Mouse (Mus musculus) lung, embryonic 15.5 days (tissue): ENCODE results near the gene Ubb. TPM values are rescaled to one million over a fixed set of nuclear protein-coding genes. Genes with fewer than 3 reads are reported as not detected.
A peak's percentile ranks its signal among the peaks of the same experiment; 100 is the strongest.

Experiments used
- ATAC-seq: fragments of 200-750 bp; cut with Nextera tagmentation; 2 replicates; pipeline ENCODE4 v1.8.0; 2017; ENCODE audit warnings: moderate number of reproducible peaks, borderline replicate concordance; ENCODE audit not compliant: low FRiP score, low TSS enrichment; ENCODE audit errors: extremely low read depth
- H3K27ac ChIP-seq: fragments of 300-500 bp; sonication (generic); 2 replicates; pipeline ENCODE4 v1.5.1; 2015; ENCODE audit warnings: moderate library complexity, mild to moderate bottlenecking, inconsistent platforms
- H3K27me3 ChIP-seq: fragments of 300-500 bp; sonication (generic); 2 replicates; pipeline ENCODE4 v1.6.1; 2015; ENCODE audit warnings: inconsistent platforms
- H3K36me3 ChIP-seq: fragments of 300-500 bp; sonication (generic); 2 replicates; pipeline ENCODE4 v1.6.1; 2015; ENCODE audit warnings: inconsistent platforms
- H3K4me1 ChIP-seq: fragments of 300-500 bp; sonication (generic); 2 replicates; pipeline ENCODE4 v1.6.1; 2015; ENCODE audit warnings: inconsistent platforms
- H3K4me2 ChIP-seq: fragments of 300-500 bp; sonication (generic); 2 replicates; pipeline ENCODE4 v1.6.1; 2015; ENCODE audit warnings: inconsistent platforms, mild to moderate bottlenecking, moderate library complexity
- H3K4me3 ChIP-seq: fragments of 300-500 bp; sonication (generic); 2 replicates; pipeline ENCODE4 v1.5.1; 2015; ENCODE audit warnings: mild to moderate bottlenecking, inconsistent platforms
- H3K9ac ChIP-seq: fragments of 300-500 bp; sonication (generic); 2 replicates; pipeline ENCODE4 v1.6.1; 2015; ENCODE audit warnings: inconsistent platforms
- H3K9me3 ChIP-seq: fragments of 300-500 bp; sonication (generic); 2 replicates; pipeline ENCODE4 v1.6.1; 2016; ENCODE audit warnings: inconsistent platforms
- WGBS: fragments of 180-500 bp; shearing (Covaris S2); methylation state at CpG from one replicate; pipeline ENCODE4 v1.1.7; 2015; 5-methylcytosine and 5-hydroxymethylcytosine counted together
- polyA plus RNA-seq: library from polyadenylated mRNA; unstranded; fragments of >200 nt; fragmentation: Nextera tagmentation; extraction: Ambion mirVana; gene quantifications from 2 replicates; pipeline ENCODE4 v1.2.1, GENCODE M21; 2015

The Ubb gene
- polyA plus RNA-seq, 1 experiment from 2014 or later, result 3,186 TPM

GRCm38 (mm10) chr11:62573959-62574702 lies 23.2 kb downstream of the Ubb start, which contains the start of gene Trpv2:
TSS of gene Trpv2 (plus strand) at chr11:62574486.
- Histone ChIP-seq H3K36me3 (no peaks in the 10 kb centered on the region), H3K4me3 (peak within 1 kb of the TSS; percentile 48), H3K4me2 (peak within 1 kb of the TSS; percentile 91), H3K9me3 (no peaks in the 10 kb centered on the region), H3K9ac (peak within 1 kb of the TSS; percentile 53; the same call in 1 of the 2 replicates), H3K4me1 (peaks cover 11% of the 10 kb centered on the region; the same call in 1 of the 2 replicates), H3K27ac (no peak within 1 kb of the TSS), H3K27me3 (peaks cover 4% of the 10 kb centered on the region; the same call in 1 of the 2 replicates)
- no peak for ATAC-seq
- WGBS, result 73% methylated on average over 6 of the region's 6 CpGs

- ATAC-seq, result no peak
- no peak overlapping the region for H3K9ac ChIP-seq
- no peak overlapping the region for H3K4me3 ChIP-seq
- no peaks in the 10 kb centered on the region for H3K9me3 ChIP-seq
- H3K27ac ChIP-seq, result no peak overlapping the region
- 68% methylated on average over 4 of the region's 4 CpGs for WGBS
- peaks cover 4% of the 10 kb centered on the region; the same call in 1 of the 2 replicates for H3K27me3 ChIP-seq
- H3K4me2 ChIP-seq, result no peak overlapping the region
- peaks cover 11% of the 10 kb centered on the region; the same call in 1 of the 2 replicates for H3K4me1 ChIP-seq
- no peaks in the 10 kb centered on the region for H3K36me3 ChIP-seq
These were observed 23.7 kb downstream of the Ubb start for GRCm38 (mm10) chr11:62574703-62575085.

GRCm38 (mm10) chr11:62575297-62575658 lies 24.3 kb downstream of the Ubb start:
- peak overlapping the region; percentile 53 for H3K9ac ChIP-seq
- 1% methylated on average over 9 of the region's 9 CpGs for WGBS

GRCm38 (mm10) chr11:62575659-62576438 lies 24.9 kb downstream of the Ubb start:
- Histone ChIP-seq H3K36me3 (no peaks in the 10 kb centered on the region), H3K4me1 (peaks cover 11% of the 10 kb centered on the region; the same call in 1 of the 2 replicates), H3K9me3 (no peaks in the 10 kb centered on the region), H3K27me3 (peaks cover 4% of the 10 kb centered on the region; the same call in 1 of the 2 replicates), H3K9ac (peak overlapping the region; percentile 53), H3K27ac (no peak overlapping the region), H3K4me2 (peak overlapping the region; percentile 91), H3K4me3 (peak overlapping the region; percentile 48)
- WGBS, result 6% methylated on average over 27 of the region's 27 CpGs
- ATAC-seq, result peak; percentile 60

More at GRCm38 (mm10) chr11:62575297-62575658, 24.3 kb downstream of the Ubb start:
- peak; percentile 55 for ATAC-seq
- no peaks in the 10 kb centered on the region for H3K36me3 ChIP-seq
- H3K27ac ChIP-seq, result no peak overlapping the region
- H3K4me3 ChIP-seq, result peak overlapping the region; percentile 48
- H3K9me3 ChIP-seq, result no peaks in the 10 kb centered on the region
- H3K4me1 ChIP-seq, result peaks cover 11% of the 10 kb centered on the region; the same call in 1 of the 2 replicates
- peaks cover 4% of the 10 kb centered on the region; the same call in 1 of the 2 replicates for H3K27me3 ChIP-seq
- peak overlapping the region; percentile 91 for H3K4me2 ChIP-seq

GRCm38 (mm10) chr11:62576530-62577152 lies 25.7 kb downstream of the Ubb start:
- Histone ChIP-seq H3K9me3 (no peaks in the 10 kb centered on the region), H3K4me1 (peaks cover 11% of the 10 kb centered on the region), H3K4me2 (peak overlapping the region; percentile 91), H3K36me3 (no peaks in the 10 kb centered on the region), H3K27ac (no peak overlapping the region), H3K9ac (no peak overlapping the region), H3K4me3 (peak overlapping the region; percentile 48), H3K27me3 (peaks cover 4% of the 10 kb centered on the region; the same call in 1 of the 2 replicates)
- WGBS, result 57% methylated on average over 16 of the region's 16 CpGs
- no peak for ATAC-seq

GRCm38 (mm10) chr11:62583031-62583430 lies 32.1 kb downstream of the Ubb start:
- ATAC-seq, result no peak
- Histone ChIP-seq H3K9ac (no peak overlapping the region), H3K9me3 (no peaks in the 10 kb centered on the region), H3K27me3 (no peaks in the 10 kb centered on the region), H3K4me2 (no peak overlapping the region), H3K4me3 (no peak overlapping the region), H3K4me1 (no peaks in the 10 kb centered on the region; the same call in 1 of the 2 replicates), H3K27ac (no peak overlapping the region), H3K36me3 (no peaks in the 10 kb centered on the region)
- 82% methylated on average over 6 of the region's 6 CpGs for WGBS

GRCm38 (mm10) chr11:62584671-62585206 lies 33.8 kb downstream of the Ubb start:
- WGBS, result 58% methylated on average over 9 of the region's 9 CpGs
- H3K36me3 ChIP-seq, result no peaks in the 10 kb centered on the region
- H3K4me1 ChIP-seq, result no peaks in the 10 kb centered on the region; the same call in 1 of the 2 replicates
- no peak overlapping the region for H3K4me2 ChIP-seq
- H3K4me3 ChIP-seq, result no peak overlapping the region
- no peak for ATAC-seq
- H3K27ac ChIP-seq, result no peak overlapping the region
- no peaks in the 10 kb centered on the region for H3K27me3 ChIP-seq
- H3K9me3 ChIP-seq, result no peaks in the 10 kb centered on the region
- H3K9ac ChIP-seq, result no peak overlapping the region

- 77% methylated on average over 5 of the region's 5 CpGs for WGBS
These were observed 36.1 kb downstream of the Ubb start for GRCm38 (mm10) chr11:62587034-62587433.

GRCm38 (mm10) chr11:62589391-62589790 lies 38.4 kb downstream of the Ubb start:
- no peaks in the 10 kb centered on the region for H3K27me3 ChIP-seq
- ATAC-seq, result no peak
- H3K4me2 ChIP-seq, result no peak overlapping the region
- H3K9me3 ChIP-seq, result no peaks in the 10 kb centered on the region
- peaks cover 7% of the 10 kb centered on the region; the same call in 1 of the 2 replicates for H3K4me1 ChIP-seq
- H3K4me3 ChIP-seq, result no peak overlapping the region
- no peak overlapping the region for H3K9ac ChIP-seq
- no peaks in the 10 kb centered on the region for H3K36me3 ChIP-seq
- no peak overlapping the region for H3K27ac ChIP-seq
- 82% methylated on average over 10 of the region's 10 CpGs for WGBS

More at GRCm38 (mm10) chr11:62587034-62587433, 36.1 kb downstream of the Ubb start:
- H3K9ac ChIP-seq, result no peak overlapping the region
- no peak overlapping the region for H3K4me2 ChIP-seq
- H3K4me1 ChIP-seq, result peaks cover 3% of the 10 kb centered on the region; the same call in 1 of the 2 replicates
- no peaks in the 10 kb centered on the region for H3K36me3 ChIP-seq
- H3K27me3 ChIP-seq, result no peaks in the 10 kb centered on the region
- ATAC-seq, result no peak
- no peak overlapping the region for H3K4me3 ChIP-seq
- no peak overlapping the region for H3K27ac ChIP-seq
- H3K9me3 ChIP-seq, result no peaks in the 10 kb centered on the region

GRCm38 (mm10) chr11:62591026-62591425 lies 40.1 kb downstream of the Ubb start:
- Histone ChIP-seq H3K36me3 (no peaks in the 10 kb centered on the region), H3K27ac (no peak overlapping the region), H3K4me1 (peaks cover 7% of the 10 kb centered on the region; the same call in 1 of the 2 replicates), H3K9me3 (no peaks in the 10 kb centered on the region), H3K9ac (no peak overlapping the region), H3K27me3 (no peaks in the 10 kb centered on the region), H3K4me2 (no peak overlapping the region), H3K4me3 (no peak overlapping the region)
- ATAC-seq, result no peak
- 87% methylated on average over 2 of the region's 2 CpGs for WGBS

GRCm38 (mm10) chr11:62591904-62592575 lies 41.1 kb downstream of the Ubb start:
- Histone ChIP-seq H3K9ac (no peak overlapping the region), H3K9me3 (no peaks in the 10 kb centered on the region), H3K27me3 (no peaks in the 10 kb centered on the region), H3K27ac (no peak overlapping the region), H3K4me3 (no peak overlapping the region), H3K4me1 (peaks cover 7% of the 10 kb centered on the region; the same call in 1 of the 2 replicates), H3K36me3 (no peaks in the 10 kb centered on the region), H3K4me2 (no peak overlapping the region)
- no peak; the same call in 1 of the 2 replicates for ATAC-seq
- 46% methylated on average over 8 of the region's 8 CpGs for WGBS
